Mouse (Mus musculus): ENCODE results near the gene Gm21797.
"Not testable (repeated sequence)": the region's sequence is repeated elsewhere in the genome, so short reads cannot be mapped to it uniquely, and the experiment has no call there.

The Gm21797 gene

GRCm38 (mm10) chrY:40775665-40776064 lies at the start of gene Gm21797:
Gm21797 (minus strand) TSS chrY:40775765.
- not testable (repeated sequence) for DNase-seq

GRCm38 (mm10) chrY:40804614-40805013 lies 29.0 kb upstream of the Gm21797 start, which contains the start of gene Gm20795:
Gm20795 (plus strand) TSS chrY:40804914.
- DNase-seq, result not testable (repeated sequence)

All from spleen, adult 18-20 months (tissue).